Mouse (Mus musculus): Measurements from ENCODE around the gene Phf8.
"Not testable (repeated sequence)": the region's sequence is repeated elsewhere in the genome, so short reads cannot be mapped to it uniquely, and the experiment has no call there.

Phf8 gene

DNA sequence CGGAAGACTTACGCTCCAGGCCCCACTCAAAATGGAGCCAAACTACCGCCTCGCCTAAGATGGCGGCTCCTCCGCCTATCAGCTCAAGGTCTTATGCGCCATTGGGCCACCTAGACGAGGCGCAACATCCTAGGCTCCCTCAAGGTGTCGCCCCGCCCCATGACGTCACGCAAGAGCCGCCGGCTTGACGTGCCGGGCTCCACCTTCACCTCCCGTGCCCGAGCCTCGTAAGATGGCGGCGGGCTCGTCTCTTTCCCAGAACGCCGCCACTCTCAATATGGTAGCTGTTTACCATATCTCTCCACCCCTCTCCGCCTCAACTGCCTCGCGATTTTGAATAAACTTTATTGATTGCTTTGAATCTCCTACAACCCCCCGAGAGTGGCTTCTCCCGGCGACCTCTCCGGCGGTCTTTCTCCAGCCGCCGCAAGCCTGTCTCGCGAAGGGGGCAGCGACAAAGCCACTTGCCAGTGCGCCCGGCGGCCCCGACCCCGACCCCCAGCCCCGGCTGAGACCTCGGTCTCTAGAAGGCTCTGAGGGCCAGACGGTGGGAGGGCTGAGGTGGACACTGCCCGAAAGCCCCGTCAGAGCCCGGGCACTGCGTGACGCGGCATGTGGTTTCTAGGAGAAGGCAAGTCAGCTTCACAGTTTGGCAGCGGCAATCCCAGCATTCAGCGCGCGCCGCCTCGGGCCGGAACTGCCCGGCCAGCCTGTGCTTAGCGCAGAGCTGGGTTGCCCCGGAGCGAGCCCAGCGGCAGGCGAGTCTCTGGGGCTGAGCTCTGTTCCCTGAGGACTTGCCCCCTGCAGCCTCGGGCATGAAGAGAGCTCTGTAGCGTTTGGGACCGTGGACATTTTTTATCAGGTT lies at the start of gene Phf8:
TSS of gene Phf8 (plus strand) at position 215 of the 865 bp plus-strand sequence.
- DNase-seq (ENCODE audit: low read depth, low spot score): peak; percentile 75

DNA sequence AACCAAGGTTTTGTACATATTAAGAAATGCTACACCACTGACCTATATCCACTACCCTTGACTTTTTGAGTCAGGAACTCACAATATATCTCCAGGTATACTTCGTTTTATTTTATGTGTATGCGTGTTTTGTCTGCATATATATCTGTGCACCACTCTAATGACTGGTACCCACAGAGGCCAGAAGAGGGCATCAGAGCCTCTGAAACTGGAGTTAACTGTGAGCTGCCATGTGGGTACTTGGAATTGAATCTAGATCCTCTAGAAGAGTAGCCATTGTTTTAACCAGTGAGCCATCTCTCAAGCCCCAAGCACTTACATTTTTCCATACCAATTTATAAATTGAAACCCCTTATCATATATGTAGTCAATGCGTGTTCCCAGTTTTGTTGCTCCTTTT lies 32.3 kb upstream of the Phf8 start:
- DNase-seq (ENCODE audit: low read depth, low spot score): no peak

GRCm38 (mm10) chrX:151493269-151493668 lies 27.2 kb upstream of the Phf8 start:
- DNase-seq (ENCODE audit: low read depth, low spot score): not testable (repeated sequence)

GRCm38 (mm10) chrX:151496596-151496995 lies 23.9 kb upstream of the Phf8 start:
- DNase-seq (ENCODE audit: low read depth, low spot score): no peak

DNA sequence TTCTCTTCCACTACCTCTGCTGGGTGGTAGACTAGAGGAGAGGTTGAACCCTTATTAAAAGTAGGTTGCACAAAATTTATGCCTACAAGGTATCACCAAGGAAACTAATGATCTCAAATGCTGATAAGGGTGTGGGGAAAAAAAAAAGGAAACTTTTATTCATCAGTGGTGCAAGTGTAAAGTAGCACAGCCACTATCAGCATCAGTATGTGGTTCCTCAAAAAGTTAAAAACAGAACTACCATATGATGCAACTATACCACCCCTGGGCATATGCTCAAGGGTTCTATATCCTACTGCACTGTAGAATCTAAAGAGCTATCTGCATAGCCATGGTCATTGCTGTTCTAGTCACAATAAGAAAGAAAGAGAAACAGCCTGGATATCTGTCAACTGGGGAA lies 11.9 kb upstream of the Phf8 start:
- DNase-seq (ENCODE audit: low read depth, low spot score): no peak

DNA sequence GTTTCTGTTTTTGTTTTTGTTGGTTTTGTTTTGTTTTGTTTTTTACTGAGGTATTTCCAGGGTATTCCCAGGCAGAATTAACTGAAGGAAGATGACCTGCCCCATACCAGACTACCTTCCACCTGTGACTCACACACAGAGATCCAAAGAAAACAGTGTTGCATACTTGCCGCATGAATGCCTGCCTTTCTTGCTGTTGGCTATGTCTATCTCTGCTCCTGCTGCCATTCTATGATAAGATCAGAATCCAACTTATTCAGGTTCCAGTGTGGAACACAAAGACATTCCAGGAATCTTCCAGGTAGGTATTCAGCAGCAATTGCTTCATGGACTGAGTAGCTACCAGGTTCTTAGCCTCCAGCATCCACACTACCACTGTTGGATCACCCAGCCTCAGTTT lies 10.6 kb upstream of the Phf8 start:
- DNase-seq (ENCODE audit: low read depth, low spot score): no peak

DNA sequence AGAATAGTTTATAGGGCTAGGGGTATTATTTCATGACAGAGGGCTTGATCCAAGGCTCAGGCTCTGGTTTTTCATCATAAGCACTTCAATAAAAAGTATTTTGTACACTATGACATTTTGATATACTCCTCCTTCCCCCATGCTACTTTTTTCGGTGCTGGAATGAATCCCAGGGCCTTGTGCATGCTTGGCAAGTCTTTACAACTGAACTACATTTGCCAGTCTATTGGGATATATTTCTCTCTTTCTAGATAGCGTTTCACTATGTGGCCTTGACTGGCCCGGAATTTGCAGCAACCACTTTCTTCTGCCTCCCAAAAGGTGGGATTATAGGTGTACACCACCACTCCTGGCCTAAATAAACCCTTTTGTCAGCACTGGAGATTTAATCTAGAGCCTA lies 7.4 kb upstream of the Phf8 start:
- no peak for DNase-seq (ENCODE audit: low read depth, low spot score)

- no peak for DNase-seq (ENCODE audit: low read depth, low spot score)
Measured at GRCm38 (mm10) chrX:151513694-151514093, 6.8 kb upstream of the Phf8 start.

GRCm38 (mm10) chrX:151518181-151518580 lies 2.3 kb upstream of the Phf8 start:
- no peak for DNase-seq (ENCODE audit: low read depth, low spot score)

DNA sequence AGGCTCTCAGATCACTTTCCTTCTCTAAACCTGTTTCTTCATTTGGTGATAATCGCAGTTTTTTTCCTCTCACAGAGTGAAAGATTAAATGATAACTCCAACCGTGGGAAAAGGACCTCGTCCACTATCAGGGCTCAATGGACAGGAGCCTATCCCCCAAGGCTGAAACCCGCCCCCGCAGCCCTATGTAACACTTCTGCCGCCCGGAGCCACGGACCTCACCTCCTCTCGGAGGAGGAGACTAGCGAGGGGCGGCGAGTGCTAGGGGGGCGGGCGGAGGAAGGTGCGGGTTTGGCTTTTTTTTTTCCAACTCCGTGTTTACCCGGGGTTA lies 380 bp upstream of the Phf8 start:
- no peak for DNase-seq (ENCODE audit: low read depth, low spot score)

DNA sequence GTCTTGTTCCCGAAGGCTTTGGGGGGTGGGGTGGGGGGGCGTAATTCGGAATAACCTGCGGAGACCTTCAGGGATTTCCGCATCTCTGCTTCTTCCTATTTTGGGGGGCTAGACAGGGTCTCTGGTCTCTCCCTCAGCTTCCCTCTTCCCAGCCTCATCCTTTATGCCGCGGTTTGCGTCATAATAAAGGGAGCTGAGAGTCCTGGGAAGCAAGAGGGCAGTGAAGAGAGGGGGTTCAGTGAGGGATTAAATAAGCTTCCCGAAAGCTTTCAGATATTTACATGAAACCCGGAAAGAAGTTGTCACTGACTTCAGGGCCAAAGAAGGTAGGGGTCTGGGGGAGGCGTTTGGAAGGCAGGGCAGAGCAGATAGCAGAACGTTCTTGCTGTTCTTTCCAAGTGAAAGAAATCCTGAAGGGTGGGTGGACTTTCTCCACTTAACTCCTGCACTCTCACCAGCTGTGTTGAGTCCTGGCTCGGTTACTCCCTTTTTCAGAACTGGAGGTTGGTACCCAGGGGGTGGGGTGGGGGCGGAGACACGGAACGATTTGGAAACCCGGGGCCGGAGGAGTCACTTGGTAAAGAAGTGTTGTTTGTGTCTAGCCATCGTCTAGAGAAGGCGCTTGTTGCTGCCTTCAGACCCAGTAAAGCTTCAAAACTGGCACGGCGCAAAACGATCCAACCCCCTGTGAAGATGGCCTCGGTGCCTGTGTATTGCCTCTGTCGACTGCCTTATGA lies 1.5 kb downstream of the Phf8 start:
- no peak for DNase-seq (ENCODE audit: low read depth, low spot score)

DNA sequence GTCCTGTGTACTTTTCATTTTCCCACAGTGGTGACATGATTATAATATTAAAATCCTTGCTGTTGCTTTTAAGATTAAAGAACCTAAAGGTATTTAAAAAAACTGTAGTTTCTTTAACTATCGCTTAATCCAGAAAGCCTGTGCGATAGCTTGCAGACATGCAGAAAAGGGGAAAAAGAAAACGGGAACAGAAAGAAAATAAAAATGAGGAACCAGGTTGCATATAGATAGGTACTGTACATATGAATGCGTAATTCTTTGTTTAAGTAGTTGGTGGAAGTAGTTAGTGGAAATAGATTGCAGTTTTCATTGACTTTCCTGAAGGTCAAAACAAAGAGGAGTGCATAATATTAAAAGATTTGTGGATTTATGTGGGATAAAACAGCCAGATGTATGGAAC lies 32.9 kb downstream of the Phf8 start:
- DNase-seq (ENCODE audit: low read depth, low spot score): no peak

- no peak for DNase-seq (ENCODE audit: low read depth, low spot score)
Measured at GRCm38 (mm10) chrX:151575166-151575565, 54.7 kb downstream of the Phf8 start.

DNA sequence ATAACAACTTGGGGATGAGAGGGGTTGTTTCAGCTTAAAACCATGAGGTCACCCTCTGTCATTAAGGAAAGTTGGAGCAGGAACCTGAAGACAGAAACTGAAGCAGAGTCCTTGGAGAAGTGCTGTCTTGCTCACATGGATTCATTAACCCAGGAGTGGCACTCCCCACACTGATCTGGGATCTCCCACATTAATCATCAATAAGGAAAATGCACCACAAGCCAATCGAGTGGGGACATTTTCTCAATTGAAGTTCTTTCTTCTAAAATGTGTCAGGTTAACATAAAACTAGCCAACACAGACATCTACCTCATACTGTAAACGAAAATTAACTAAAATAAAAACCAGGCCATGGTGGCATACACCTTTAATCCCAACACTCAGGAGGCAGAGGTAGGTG lies 122.9 kb downstream of the Phf8 start:
- DNase-seq (ENCODE audit: low read depth, low spot score): no peak

- DNase-seq (ENCODE audit: low read depth, low spot score): no peak
Measured at GRCm38 (mm10) chrX:151653744-151654143, 133.3 kb downstream of the Phf8 start.

GRCm38 (mm10) chrX:151674492-151675171 lies 154.2 kb downstream of the Phf8 start:
- no peak for DNase-seq (ENCODE audit: low read depth, low spot score)

Data from WW6 (cell line).